Mouse (Mus musculus) C2C12 (cell line): Measurements from ENCODE around the gene Snx5.

ENCODE experiments used
- CEBPB ChIP-seq: IDR thresholded peaks from one replicate; pipeline ENCODE4 v1.6.1; 2011; ENCODE audit warnings: low read depth, mild to moderate bottlenecking, control low read depth, moderate library complexity
- CTCF ChIP-seq: IDR thresholded peaks from one replicate; pipeline ENCODE4 v1.5.1; 2011; ENCODE audit not compliant: control insufficient read depth, insufficient read depth, insufficient read length
- MAX ChIP-seq: IDR thresholded peaks from one replicate; pipeline ENCODE4 v1.6.1; 2011; ENCODE audit warnings: mild to moderate bottlenecking, control low read depth
- MYOD1 ChIP-seq: IDR thresholded peaks from one replicate; pipeline ENCODE4 v1.6.1; 2011; ENCODE audit warnings: low read depth; ENCODE audit not compliant: control insufficient read depth, insufficient read length
- USF1 ChIP-seq: IDR thresholded peaks from one replicate; pipeline ENCODE4 v1.6.1; 2011; ENCODE audit warnings: low read depth, mild to moderate bottlenecking, control low read depth, moderate library complexity

DNA sequence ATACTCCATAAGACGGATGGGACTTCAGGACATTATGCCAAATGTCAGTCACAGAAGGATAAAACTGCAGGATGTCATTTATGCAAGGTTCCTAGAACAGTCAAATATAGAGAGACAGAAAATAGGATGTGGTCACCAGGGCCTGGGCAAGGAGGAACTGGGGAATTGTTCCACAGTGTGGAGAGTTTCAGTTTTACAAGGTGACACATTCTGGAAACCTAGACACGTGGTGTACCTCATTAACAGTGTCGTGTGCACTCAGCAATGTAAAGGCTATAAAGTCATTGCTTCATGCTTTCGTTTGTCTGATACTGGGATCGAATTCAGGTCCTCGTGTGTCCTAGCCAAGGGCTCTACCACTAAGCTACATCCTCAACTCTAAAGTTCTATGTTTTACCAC, 56.9 kb downstream of the Snx5 start:
- TF ChIP-seq CTCF (no peak), MYOD1 (no peak), USF1 (no peak), MAX (no peak), CEBPB (no peak)
